Mouse (Mus musculus) heart, postnatal 0 days (tissue): ENCODE data around the gene Hpse2. TPM values are rescaled to one million over a fixed set of nuclear protein-coding genes. Genes with fewer than 3 reads are reported as not detected.

Experiments used
- ATAC-seq: fragments of 200-750 bp; cut with Nextera tagmentation; 2 replicates; pipeline ENCODE4 v1.8.0; 2017; ENCODE audit warnings: low read depth, moderate number of reproducible peaks, moderate library complexity; ENCODE audit not compliant: insufficient read depth
- DNase-seq: peaks from one replicate; pipeline ENCODE4 v3.0.0-alpha.2; 2016; ENCODE audit warnings: low spot score
- H3K27ac ChIP-seq: fragments of 300-500 bp; sonication (generic); 2 replicates; pipeline ENCODE4 v1.5.1; 2014; ENCODE audit warnings: low read depth, mild to moderate bottlenecking
- H3K27me3 ChIP-seq: fragments of 300-500 bp; sonication (generic); 2 replicates; pipeline ENCODE4 v1.6.1; 2014; ENCODE audit warnings: low read length, mixed read lengths; ENCODE audit not compliant: control insufficient read depth, insufficient read depth
- H3K36me3 ChIP-seq: fragments of 300-500 bp; sonication (generic); replicated peaks from 2 replicates; pipeline ENCODE4 v1.6.1; 2014; ENCODE audit warnings: low read length, mixed read lengths; ENCODE audit not compliant: control insufficient read depth, insufficient read depth
- H3K4me1 ChIP-seq: fragments of 300-500 bp; sonication (generic); 2 replicates; pipeline ENCODE4 v1.6.1; 2014; ENCODE audit warnings: antibody characterized with exemption; ENCODE audit not compliant: control insufficient read depth, insufficient read depth
- H3K4me2 ChIP-seq: fragments of 300-500 bp; sonication (generic); 2 replicates; pipeline ENCODE4 v1.6.1; 2014; ENCODE audit warnings: low read depth, mild to moderate bottlenecking, low read length, moderate library complexity
- H3K4me3 ChIP-seq: fragments of 300-500 bp; sonication (generic); 2 replicates; pipeline ENCODE4 v1.5.1; 2014; ENCODE audit warnings: low read depth, low read length
- H3K9ac ChIP-seq: fragments of 300-500 bp; sonication (generic); replicated peaks from 2 replicates; pipeline ENCODE4 v1.6.1; 2014; ENCODE audit warnings: low read depth, low read length, mixed read lengths
- H3K9me3 ChIP-seq: fragments of 300-500 bp; sonication (generic); replicated peaks from 2 replicates; pipeline ENCODE4 v1.6.1; 2016; ENCODE audit warnings: low read length; ENCODE audit not compliant: control insufficient read depth
- CTCF ChIP-seq: IDR thresholded peaks from 2 replicates; pipeline ENCODE4 v1.5.1; 2016; ENCODE audit warnings: antibody characterized with exemption, control low read depth, low read depth
- EP300 ChIP-seq: IDR thresholded peaks from 2 replicates; pipeline ENCODE4 v1.6.1; 2016; ENCODE audit warnings: antibody characterized with exemption, low read depth
- WGBS: fragments of 180-500 bp; shearing (Covaris S2); extraction: QIAGEN DNeasy Blood & Tissue Kit; methylation state at CpG from one replicate; pipeline ENCODE4 v1.1.7; 2014; 5-methylcytosine and 5-hydroxymethylcytosine counted together
- polyA plus RNA-seq: library from polyadenylated mRNA; unstranded; fragments of >200 nt; fragmentation: Nextera tagmentation; extraction: Ambion mirVana; gene quantifications from 2 replicates; pipeline ENCODE4 v1.2.1, GENCODE M21; 2015
- total RNA-seq: library from RNA; depleted of rRNA; stranded (reverse); fragments of >200 nt; gene quantifications from 2 replicates; pipeline ENCODE4 v1.2.3, GENCODE M21; 2014; ENCODE audit warnings: low replicate concordance

The Hpse2 gene
- total and polyA plus RNA-seq, 2 experiments from 2014 or later: 0.45 to 0.69 TPM

DNA sequence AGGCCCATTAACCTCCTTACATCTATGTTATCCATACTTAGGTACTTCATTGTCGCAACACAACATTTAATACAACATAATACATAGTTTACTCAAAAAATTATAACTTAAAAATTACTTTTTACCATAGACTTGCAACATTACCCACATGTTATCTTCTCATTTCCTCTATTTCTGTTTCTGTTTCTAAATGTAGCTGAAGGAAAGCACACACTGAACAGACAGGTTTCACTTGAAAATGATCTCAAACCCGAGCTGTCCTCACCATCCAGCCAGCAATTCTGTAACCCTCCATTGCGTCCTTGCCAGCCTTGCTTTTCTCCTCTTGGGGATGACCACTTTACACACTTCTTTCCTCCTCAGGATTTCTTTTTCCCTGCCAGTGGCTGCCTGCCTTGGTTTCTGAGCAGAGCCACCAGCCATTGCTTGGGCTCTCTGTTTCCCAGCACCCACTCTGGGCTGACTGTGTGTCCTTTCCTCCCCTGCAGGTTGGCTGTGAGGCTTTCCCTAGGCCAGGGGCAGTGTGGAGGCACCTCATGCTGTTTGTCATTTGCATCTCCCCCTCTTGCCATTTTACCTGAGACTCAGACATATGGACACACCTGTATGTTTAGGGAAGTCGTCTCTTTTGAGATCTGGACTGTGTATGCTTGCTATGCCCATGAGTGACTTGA lies 548.4 kb downstream of the Hpse2 start:
- Histone ChIP-seq H3K9me3 (no peaks in the 10 kb centered on the region), H3K4me2 (no peak overlapping the region), H3K27ac (no peak overlapping the region), H3K4me1 (no peaks in the 10 kb centered on the region), H3K36me3 (no peaks in the 10 kb centered on the region), H3K4me3 (no peak overlapping the region), H3K9ac (no peak overlapping the region), H3K27me3 (no peaks in the 10 kb centered on the region)
- 74% methylated on average over 4 of the region's 4 CpGs for WGBS
- TF ChIP-seq EP300 (no peak), CTCF (no peak)
- DNase-seq: no peak
- ATAC-seq: no peak

DNA sequence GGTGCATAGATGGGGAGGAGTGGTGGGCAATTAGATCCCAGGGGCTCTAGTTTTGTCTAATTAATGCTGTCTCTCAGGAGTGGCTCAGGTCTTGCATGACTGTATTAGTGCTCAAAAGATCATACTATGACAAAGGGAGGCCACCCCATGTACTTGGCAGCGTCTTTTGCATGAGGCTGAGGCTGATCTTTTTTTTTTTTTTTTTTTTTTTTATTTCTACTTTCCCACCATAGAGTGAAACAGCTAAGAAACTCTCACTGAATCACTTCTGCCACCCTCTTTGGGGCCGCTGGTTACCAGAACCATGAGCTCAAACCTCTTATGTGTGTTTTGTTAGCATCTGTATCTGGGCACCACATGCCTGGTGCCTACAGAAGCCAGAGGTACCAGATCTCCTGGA lies 549.0 kb downstream of the Hpse2 start:
- TF ChIP-seq CTCF (no peak), EP300 (no peak)
- no peak overlapping the region for H3K27ac ChIP-seq

DNA sequence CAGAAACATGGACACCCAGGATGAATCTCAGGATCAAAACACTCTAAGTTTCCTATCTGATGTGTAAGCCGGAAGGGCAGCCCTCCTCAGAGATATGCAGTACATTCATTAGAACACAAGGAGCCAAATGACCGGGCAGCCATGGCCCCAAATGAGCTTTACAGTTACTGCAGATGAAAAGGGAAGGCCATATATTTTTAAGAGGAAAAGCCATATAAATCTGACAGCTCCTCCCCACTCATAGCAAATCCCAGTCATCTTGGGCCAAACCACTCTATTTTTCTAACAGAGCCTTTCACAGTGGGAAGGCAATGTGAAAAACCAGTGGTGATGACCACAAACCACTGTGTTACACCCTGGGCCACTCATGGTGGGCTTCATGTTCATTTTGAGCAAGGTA lies 549.9 kb downstream of the Hpse2 start:
- no peak for DNase-seq
- no peaks in the 10 kb centered on the region for H3K4me1 ChIP-seq
- H3K27ac ChIP-seq: no peak overlapping the region
- WGBS: 85% methylated on average over 2 of the region's 2 CpGs
- H3K27me3 ChIP-seq: no peaks in the 10 kb centered on the region
- no peak overlapping the region for H3K4me2 ChIP-seq
- no peaks in the 10 kb centered on the region for H3K9me3 ChIP-seq
- H3K36me3 ChIP-seq: no peaks in the 10 kb centered on the region
- H3K4me3 ChIP-seq: no peak overlapping the region
- no peak for ATAC-seq
- no peak for TF ChIP-seq EP300
- TF ChIP-seq CTCF: no peak
- no peak overlapping the region for H3K9ac ChIP-seq

More for the DNA sequence above, 549.0 kb downstream of the Hpse2 start:
- no peak for DNase-seq
- WGBS: 89% methylated on average over 2 of the region's 2 CpGs
- no peaks in the 10 kb centered on the region for H3K9me3 ChIP-seq
- no peak overlapping the region for H3K4me2 ChIP-seq
- H3K27me3 ChIP-seq: no peaks in the 10 kb centered on the region
- no peak overlapping the region for H3K4me3 ChIP-seq
- H3K4me1 ChIP-seq: no peaks in the 10 kb centered on the region
- H3K9ac ChIP-seq: no peak overlapping the region
- ATAC-seq: no peak
- no peaks in the 10 kb centered on the region for H3K36me3 ChIP-seq

DNA sequence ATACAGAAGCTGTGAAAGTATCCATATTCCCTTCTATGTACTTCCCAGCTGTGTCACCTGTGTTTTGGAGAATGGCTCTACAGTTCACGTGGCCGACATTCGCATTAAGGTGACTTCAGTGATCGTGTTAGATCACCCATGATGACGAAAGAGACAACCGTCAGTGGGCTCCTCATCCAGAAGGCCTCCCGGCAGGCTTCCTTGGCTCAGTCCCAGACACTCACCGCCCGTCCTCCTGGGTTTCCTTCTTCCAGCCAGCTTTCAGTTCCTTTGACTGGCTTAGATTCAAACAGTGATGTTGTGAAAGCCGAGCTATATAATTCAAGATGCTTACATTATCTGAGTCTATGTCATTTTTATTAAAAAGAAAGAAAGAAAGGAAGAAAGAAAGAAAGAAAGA lies 550.6 kb downstream of the Hpse2 start:
- DNase-seq (no peak), ATAC-seq (no peak)
- Histone ChIP-seq H3K9ac (no peak overlapping the region), H3K4me2 (no peak overlapping the region), H3K27ac (no peak overlapping the region), H3K9me3 (no peaks in the 10 kb centered on the region), H3K4me3 (no peak overlapping the region), H3K36me3 (no peaks in the 10 kb centered on the region), H3K4me1 (no peaks in the 10 kb centered on the region), H3K27me3 (no peaks in the 10 kb centered on the region)
- no peak for TF ChIP-seq EP300
- TF ChIP-seq CTCF: no peak
- WGBS: 62% methylated on average over 10 of the region's 10 CpGs

DNA sequence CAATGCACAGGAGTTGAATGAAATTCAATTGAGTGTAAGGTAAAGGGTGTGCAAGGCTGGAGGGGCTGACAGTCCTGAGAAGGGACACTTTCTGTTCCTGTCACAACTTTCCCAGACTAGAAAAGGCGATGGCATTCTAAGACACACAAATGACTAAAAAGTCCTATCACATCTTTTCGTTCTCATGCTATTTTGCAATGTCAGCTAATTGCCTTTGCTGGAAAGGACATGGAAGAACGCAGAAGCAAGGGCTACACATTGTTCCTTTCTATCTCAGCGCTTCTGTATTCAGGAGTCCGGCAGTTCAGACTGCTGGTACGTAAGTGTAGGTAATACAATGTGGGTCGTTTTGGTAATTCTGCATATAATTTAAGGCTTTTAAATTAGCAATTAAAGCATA lies 555.0 kb downstream of the Hpse2 start:
- no peak overlapping the region for H3K4me2 ChIP-seq
- H3K9me3 ChIP-seq: no peaks in the 10 kb centered on the region
- no peaks in the 10 kb centered on the region for H3K27me3 ChIP-seq
- H3K36me3 ChIP-seq: no peaks in the 10 kb centered on the region
- no peaks in the 10 kb centered on the region for H3K4me1 ChIP-seq
- DNase-seq (no peak), ATAC-seq (no peak)
- H3K9ac ChIP-seq: no peak overlapping the region
- no peak overlapping the region for H3K4me3 ChIP-seq
- no peak for TF ChIP-seq EP300
- no peak for TF ChIP-seq CTCF
- no peak overlapping the region for H3K27ac ChIP-seq
- WGBS: 89% methylated on average over 7 of the region's 7 CpGs

DNA sequence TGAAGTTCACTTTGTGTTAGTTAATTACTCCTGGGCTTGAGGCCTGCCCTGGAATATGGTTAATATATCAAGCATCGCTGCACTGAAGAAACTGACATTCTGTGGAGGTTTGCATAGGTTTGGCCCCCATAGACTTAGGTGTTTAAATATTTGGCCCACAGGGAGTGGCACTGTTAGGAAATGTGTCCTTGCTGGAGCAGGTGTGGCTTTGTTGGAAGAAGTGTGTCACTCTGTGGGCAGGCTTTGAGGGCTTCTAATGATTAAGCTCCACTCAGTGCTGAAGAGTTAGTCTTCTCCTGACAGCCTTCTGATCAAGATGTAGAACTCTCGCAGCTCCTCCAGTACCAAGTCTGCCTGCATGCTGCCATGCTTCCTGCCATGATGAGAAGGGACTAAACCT lies 555.9 kb downstream of the Hpse2 start:
- H3K36me3 ChIP-seq: no peaks in the 10 kb centered on the region
- no peak for DNase-seq
- no peak for TF ChIP-seq CTCF
- no peak for TF ChIP-seq EP300
- H3K4me2 ChIP-seq: no peak overlapping the region
- no peak overlapping the region for H3K4me3 ChIP-seq
- H3K27ac ChIP-seq: no peak overlapping the region
- no peaks in the 10 kb centered on the region for H3K9me3 ChIP-seq
- no peaks in the 10 kb centered on the region for H3K27me3 ChIP-seq
- 87% methylated on average over 2 of the region's 2 CpGs for WGBS
- no peak for ATAC-seq
- no peak overlapping the region for H3K9ac ChIP-seq
- H3K4me1 ChIP-seq: no peaks in the 10 kb centered on the region
